Mouse (Mus musculus) MN1 (cell line): ENCODE measurements around the gene Actn2.

Experiments
- DNase-seq: peaks from one replicate; pipeline ENCODE4 v3.0.0-alpha.2; 2016; ENCODE audit warnings: low spot score

The Actn2 gene

GRCm38 (mm10) chr13:12340183-12340975 lies at the start of gene Actn2:
Gene Actn2, minus strand, starts transcription at chr13:12340760.
- peak; percentile 85 for DNase-seq

- peak; percentile 70 for DNase-seq
These were observed 45.7 kb upstream of the Actn2 start for GRCm38 (mm10) chr13:12386286-12386685.

- no peak for DNase-seq
These were observed 44.2 kb upstream of the Actn2 start for GRCm38 (mm10) chr13:12384796-12385195.

- no peak for DNase-seq
These were observed 36.2 kb upstream of the Actn2 start for GRCm38 (mm10) chr13:12376778-12377177.

- no peak for DNase-seq
These were observed 32.2 kb upstream of the Actn2 start for GRCm38 (mm10) chr13:12372755-12373154.

GRCm38 (mm10) chr13:12369930-12370329 lies 29.4 kb upstream of the Actn2 start:
- DNase-seq: no peak

GRCm38 (mm10) chr13:12369041-12369621 lies 28.6 kb upstream of the Actn2 start:
- no peak for DNase-seq

- DNase-seq: no peak
These were observed 20.9 kb upstream of the Actn2 start for GRCm38 (mm10) chr13:12361486-12361885.

- no peak for DNase-seq
These were observed 17.0 kb upstream of the Actn2 start for GRCm38 (mm10) chr13:12357554-12357953.

GRCm38 (mm10) chr13:12356184-12356583 lies 15.6 kb upstream of the Actn2 start:
- DNase-seq: no peak

GRCm38 (mm10) chr13:12349197-12349824 lies 8.8 kb upstream of the Actn2 start:
- DNase-seq: no peak

- DNase-seq: no peak
These were observed 6.3 kb upstream of the Actn2 start for GRCm38 (mm10) chr13:12346837-12347236.

- DNase-seq: no peak
These were observed 887 bp upstream of the Actn2 start for GRCm38 (mm10) chr13:12341447-12341846.

- no peak for DNase-seq
These were observed 1.1 kb downstream of the Actn2 start for GRCm38 (mm10) chr13:12339446-12339845.

GRCm38 (mm10) chr13:12337752-12338151 lies 2.8 kb downstream of the Actn2 start:
- no peak for DNase-seq

- no peak for DNase-seq
These were observed 6.5 kb downstream of the Actn2 start for GRCm38 (mm10) chr13:12334016-12334415.

- no peak for DNase-seq
These were observed 9.0 kb downstream of the Actn2 start for GRCm38 (mm10) chr13:12331528-12331927.

- DNase-seq: no peak
These were observed 12.2 kb downstream of the Actn2 start for GRCm38 (mm10) chr13:12328392-12328791.

GRCm38 (mm10) chr13:12327577-12327976 lies 13.0 kb downstream of the Actn2 start:
- DNase-seq: no peak

GRCm38 (mm10) chr13:12323076-12323625 lies 17.4 kb downstream of the Actn2 start:
- no peak for DNase-seq

- DNase-seq: no peak
These were observed 20.4 kb downstream of the Actn2 start for GRCm38 (mm10) chr13:12320148-12320547.

GRCm38 (mm10) chr13:12318017-12318416 lies 22.5 kb downstream of the Actn2 start:
- no peak for DNase-seq
